In the genomic region with DNA sequence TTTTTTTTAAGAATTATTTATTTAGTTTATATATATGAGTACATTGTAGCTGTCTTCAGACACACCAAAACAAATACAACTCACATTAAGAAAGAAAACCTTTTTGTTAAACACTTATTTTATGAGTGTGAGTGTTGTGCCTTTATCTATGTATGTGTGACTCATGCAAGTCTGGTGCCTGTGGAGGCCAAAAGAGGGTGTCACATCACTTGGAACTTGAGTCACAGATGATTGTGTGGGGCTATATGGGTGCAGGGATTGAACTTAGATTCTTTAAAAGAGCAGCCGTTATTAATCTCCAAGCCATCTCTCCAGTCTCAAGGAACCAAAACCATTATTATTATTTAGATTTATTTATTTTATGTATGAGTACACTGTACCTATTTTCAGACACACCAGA, we compare ENCODE assay signal across 21 mouse cellular contexts.
"Had no signal": no experiment of that assay in that cellular context is flagged by ENCODE, and none has a peak within 500 bp of the region (broad histone marks: within the 10 kb centered on the region; RNA-seq: fewer than 3 reads in every experiment).

No protein-coding gene starts in this region.

- H3K27ac ChIP-seq: hindbrain, embryonic 12.5 days; hindbrain, embryonic 14.5 days; intestine, embryonic 15.5 days; layer of hippocampus, adult 2 months; left cerebral cortex, adult 2 months; limb, embryonic 12.5 days had no signal

- H3K4me2 ChIP-seq: hindbrain, embryonic 12.5 days; hindbrain, embryonic 14.5 days; intestine, embryonic 15.5 days; limb, embryonic 12.5 days; liver, embryonic 11.5 days; liver, embryonic 13.5 days had no signal

- H3K27me3 ChIP-seq: heart, embryonic 12.5 days; hindbrain, embryonic 12.5 days; intestine, embryonic 15.5 days; limb, embryonic 12.5 days; liver, embryonic 13.5 days had no signal

- H3K36me3 ChIP-seq: intestine, embryonic 15.5 days; liver, embryonic 13.5 days had no signal

- ATAC-seq: hindbrain, embryonic 16.5 days; inflammation-experienced regulatory T-cells, adult 6 months; intestine, embryonic 15.5 days; intestine, postnatal 0 days had no signal

- H3K4me3 ChIP-seq: gastrocnemius, adult 2 months; heart, embryonic 10.5 days; heart, embryonic 12.5 days; hindbrain, embryonic 10.5 days; hindbrain, embryonic 12.5 days; intestine, embryonic 15.5 days; layer of hippocampus, adult 2 months; left cerebral cortex, adult 2 months; limb, embryonic 10.5 days; limb, embryonic 12.5 days; liver, embryonic 13.5 days had no signal

- H3K9ac ChIP-seq: heart, embryonic 12.5 days; hindbrain, embryonic 12.5 days; hindbrain, embryonic 14.5 days; intestine, embryonic 15.5 days; limb, embryonic 12.5 days; liver, embryonic 13.5 days had no signal

- H3K9me3 ChIP-seq: heart, embryonic 10.5 days; heart, embryonic 12.5 days; hindbrain, embryonic 10.5 days; hindbrain, embryonic 12.5 days; intestine, embryonic 15.5 days; limb, embryonic 10.5 days; limb, embryonic 12.5 days; liver, embryonic 13.5 days had no signal

- DNase-seq: gastrocnemius, adult 2 months; gastrocnemius, postnatal 10 days; gastrocnemius, postnatal 25 days; kidney, adult 18-20 months; kidney, adult 8-10 months; liver; liver, embryonic 13.5 days had no signal
